Mouse (Mus musculus): ENCODE measurements around the gene Zfp385c. TPM values are rescaled to one million over a fixed set of nuclear protein-coding genes. Genes with fewer than 3 reads are reported as not detected.

The Zfp385c gene
- polyA plus RNA-seq, 1 experiment from 2014 or later = 0.20 TPM

DNA sequence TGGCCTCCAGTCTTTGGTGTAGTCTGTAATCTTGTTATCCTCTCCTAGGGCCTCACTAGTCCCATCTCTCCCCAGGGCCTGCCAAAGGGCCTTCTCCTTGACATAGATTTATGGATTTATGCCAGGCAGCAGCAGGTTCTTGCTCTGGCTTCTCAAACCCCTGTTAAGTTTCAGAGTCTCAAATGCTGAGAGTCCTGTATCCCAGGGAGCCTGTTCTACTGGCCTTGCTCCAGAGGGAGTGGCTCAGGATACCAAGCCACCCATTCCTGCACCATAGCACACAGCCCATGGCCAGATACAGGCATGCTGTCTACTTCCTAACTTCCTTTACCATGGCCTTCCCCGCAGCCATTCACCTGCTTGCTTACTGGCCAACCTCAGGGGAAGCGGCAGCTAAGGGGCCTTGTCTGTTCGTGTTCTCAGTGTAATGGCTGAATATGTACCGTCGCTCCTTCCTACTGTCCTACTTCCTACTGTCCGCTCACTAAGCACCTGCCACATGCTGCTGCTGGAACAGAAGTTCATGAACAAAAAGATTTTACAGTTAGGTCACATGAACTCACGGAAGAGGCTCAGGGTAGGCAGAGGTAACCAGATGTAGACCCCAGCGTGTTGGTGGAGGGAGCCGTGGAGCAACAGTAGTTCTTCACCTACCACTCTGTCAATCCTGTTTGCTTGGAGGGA is 113.0 kb downstream of the Zfp385c start:
- no peak overlapping the region for H3K27ac ChIP-seq
- ATAC-seq (ENCODE audit: low FRiP score, low read depth) = no peak
- no peaks in the 10 kb centered on the region for H3K27me3 ChIP-seq (replicated peaks)
- peaks cover 57% of the 10 kb centered on the region for H3K36me3 ChIP-seq
- no peak overlapping the region for H3K4me2 ChIP-seq (replicated peaks)
- H3K9ac ChIP-seq = no peak overlapping the region
- H3K4me3 ChIP-seq = no peak overlapping the region
- peaks cover 15% of the 10 kb centered on the region for H3K4me1 ChIP-seq
- H3K9me3 ChIP-seq = no peaks in the 10 kb centered on the region
- 95% methylated on average over 9 of the region's 9 CpGs for WGBS

DNA sequence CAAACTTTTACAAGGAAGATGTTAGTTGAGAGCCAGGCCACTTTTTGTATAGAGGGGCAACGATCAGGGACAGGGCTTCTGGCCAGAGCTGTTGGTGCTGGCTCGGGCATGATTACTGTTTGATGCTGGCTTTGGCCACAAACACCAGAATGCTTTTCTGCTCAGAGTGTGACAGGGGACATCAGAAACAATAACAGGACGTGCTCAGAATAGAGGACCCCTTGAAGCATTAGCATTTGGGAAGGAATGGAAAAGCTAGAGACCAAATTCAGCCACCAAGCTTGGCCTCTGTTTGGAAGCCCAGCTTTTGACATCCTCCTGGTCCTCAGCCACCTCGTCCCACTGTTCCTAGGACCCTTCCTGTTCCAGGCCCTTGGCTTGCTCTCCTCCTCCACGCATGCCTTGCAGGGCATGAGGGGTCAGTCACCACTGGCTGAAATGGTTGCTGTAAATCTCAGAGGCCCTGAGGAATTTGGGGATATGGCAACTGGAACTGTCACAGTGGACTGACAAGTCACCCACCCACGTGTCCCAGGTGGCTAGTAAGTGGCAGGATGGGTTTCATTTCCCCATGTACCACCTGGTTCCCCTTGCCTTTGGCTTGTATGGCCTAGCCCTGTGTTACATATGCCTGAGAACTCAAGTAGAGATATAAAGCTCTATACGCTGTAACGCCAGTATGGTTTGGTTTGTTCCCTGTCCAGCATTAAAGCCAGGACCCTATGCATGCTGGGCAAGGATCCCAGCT is 114.2 kb downstream of the Zfp385c start:
- peaks cover 44% of the 10 kb centered on the region for H3K36me3 ChIP-seq
- H3K27me3 ChIP-seq (replicated peaks) = no peaks in the 10 kb centered on the region
- H3K4me2 ChIP-seq (replicated peaks) = no peak overlapping the region
- H3K27ac ChIP-seq = no peak overlapping the region
- no peak overlapping the region for H3K9ac ChIP-seq
- no peak overlapping the region for H3K4me3 ChIP-seq
- no peak for ATAC-seq (ENCODE audit: low FRiP score, low read depth)
- H3K4me1 ChIP-seq = peaks cover 15% of the 10 kb centered on the region
- 82% methylated on average over 8 of the region's 8 CpGs for WGBS
- no peaks in the 10 kb centered on the region for H3K9me3 ChIP-seq

Other genes with a start within 250 kb of the Zfp385c start
- gene Klhl11, start 219.7 kb downstream of the Zfp385c start, polyA plus RNA-seq (2016; fragmentation: Nextera tagmentation; extraction: Ambion mirVana) = 12.3 and 12.4 TPM in 2 replicates
- gene Acly, start 164.5 kb downstream of the Zfp385c start, polyA plus RNA-seq (2016; fragmentation: Nextera tagmentation; extraction: Ambion mirVana) = 356 and 377 TPM in 2 replicates
- 1.5 and 1.6 TPM in 2 replicates for gene Ttc25, start 146.8 kb downstream of the Zfp385c start, polyA plus RNA-seq (2016; fragmentation: Nextera tagmentation; extraction: Ambion mirVana)
- gene Cnp, start 117.6 kb downstream of the Zfp385c start, polyA plus RNA-seq (2016; fragmentation: Nextera tagmentation; extraction: Ambion mirVana) = 33.2 and 33.6 TPM in 2 replicates
- gene Nkiras2, start 73.2 kb downstream of the Zfp385c start, polyA plus RNA-seq (2016; fragmentation: Nextera tagmentation; extraction: Ambion mirVana) = 101 and 106 TPM in 2 replicates
- gene Dnajc7, start 72.3 kb downstream of the Zfp385c start, polyA plus RNA-seq (2016; fragmentation: Nextera tagmentation; extraction: Ambion mirVana) = 298 and 311 TPM in 2 replicates
- gene Dhx58, start 11.8 kb upstream of the Zfp385c start, polyA plus RNA-seq (2016; fragmentation: Nextera tagmentation; extraction: Ambion mirVana) = 2.4 and 2.5 TPM in 2 replicates
- gene Kat2a, start 20.0 kb upstream of the Zfp385c start, polyA plus RNA-seq (2016; fragmentation: Nextera tagmentation; extraction: Ambion mirVana) = 61.3 and 64.7 TPM in 2 replicates
- 0.59 TPM in 1 of 2 replicates, not detected in the other for gene Hspb9, start 21.4 kb upstream of the Zfp385c start, polyA plus RNA-seq (2016; fragmentation: Nextera tagmentation; extraction: Ambion mirVana)
- gene Rab5c, start 45.8 kb upstream of the Zfp385c start, polyA plus RNA-seq (2016; fragmentation: Nextera tagmentation; extraction: Ambion mirVana) = 23.7 and 33.1 TPM in 2 replicates
- 4.4 and 4.5 TPM in 2 replicates for gene Kcnh4, start 67.5 kb upstream of the Zfp385c start, polyA plus RNA-seq (2016; fragmentation: Nextera tagmentation; extraction: Ambion mirVana)
- 0.38 TPM in 1 of 2 replicates, not detected in the other for gene Hcrt, start 70.5 kb upstream of the Zfp385c start, polyA plus RNA-seq (2016; fragmentation: Nextera tagmentation; extraction: Ambion mirVana)
- gene Ghdc, start 78.5 kb upstream of the Zfp385c start, polyA plus RNA-seq (2016; fragmentation: Nextera tagmentation; extraction: Ambion mirVana) = 3.3 and 4.4 TPM in 2 replicates
- gene Stat5b, start 158.3 kb upstream of the Zfp385c start, polyA plus RNA-seq (2016; fragmentation: Nextera tagmentation; extraction: Ambion mirVana) = 18.2 and 19.6 TPM in 2 replicates
- 1.7 and 1.9 TPM in 2 replicates for gene Stat5a, start 166.9 kb upstream of the Zfp385c start, polyA plus RNA-seq (2016; fragmentation: Nextera tagmentation; extraction: Ambion mirVana)
- gene Stat3, start 247.1 kb upstream of the Zfp385c start, polyA plus RNA-seq (2016; fragmentation: Nextera tagmentation; extraction: Ambion mirVana) = 58.8 and 66.9 TPM in 2 replicates

Measured in neural tube, embryonic 12.5 days (tissue).